Mouse (Mus musculus) left cerebral cortex, postnatal 14 days (tissue): ENCODE data around the gene Cfd. TPM values are rescaled to one million over a fixed set of nuclear protein-coding genes. Genes with fewer than 3 reads are reported as not detected.
A peak's percentile ranks its signal among the peaks of the same experiment; 100 is the strongest.
"Not testable (repeated sequence)": the region's sequence is repeated elsewhere in the genome, so short reads cannot be mapped to it uniquely, and the experiment has no call there.

ENCODE experiments used
- DNase-seq, 2 experiments: peaks; one replicate each; pipeline ENCODE4 v3.0.0; 2021 to 2022; ENCODE audit warnings: low spot score in 2 of 2, mixed read lengths in 1 of 2
- intact Hi-C: fragments of 180-260 bp; cut with DNase I; formaldehyde crosslinking; loops from one replicate; pipeline ENCODE4 v1.15.1; 2025
- total RNA-seq, 2 experiments: library from RNA; stranded (reverse); gene quantifications; 2 replicates each; pipeline ENCODE4 v1.2.3; 2021

Gene Cfd
- total RNA-seq, 2 experiments from 2014 or later: not detected

- DNase-seq: peak; percentile 84 to 86
- intact Hi-C loops: loop anchor here (2.0 to 5.0 kb wide), 3 partner anchors 41 to 75 kb away; no protein-coding TSS in a partner anchor
These were observed 7.2 kb upstream of the Cfd start for GRCm38 (mm10) chr10:79883297-79884084.

- intact Hi-C loops: loop anchor here (5.0 kb wide), 1 partner anchor 52 kb away; no protein-coding TSS in a partner anchor
- DNase-seq: no peak
These were observed 6.2 kb upstream of the Cfd start for GRCm38 (mm10) chr10:79884446-79884845.

GRCm38 (mm10) chr10:79884938-79885337 lies 5.7 kb upstream of the Cfd start:
- intact Hi-C loops: loop anchor here (5.0 kb wide), 1 partner anchor 53 kb away; no protein-coding TSS in a partner anchor
- not testable (repeated sequence) for DNase-seq

- no peak for DNase-seq
- intact Hi-C loops: no loop called here
These were observed 4.6 kb upstream of the Cfd start, which contains the start of gene Elane for GRCm38 (mm10) chr10:79886054-79886453. Gene Elane (plus strand): TSS chr10:79886247.

GRCm38 (mm10) chr10:79886611-79887010 lies 4.0 kb upstream of the Cfd start:
- intact Hi-C loops: no loop called here
- no peak for DNase-seq

- intact Hi-C loops: no loop called here
- no peak for DNase-seq
These were observed 1.3 kb upstream of the Cfd start for GRCm38 (mm10) chr10:79889386-79889785.

- intact Hi-C loops: loop anchor here (2.0 kb wide), 1 partner anchor 30 kb away; no protein-coding TSS in a partner anchor
These were observed 1.9 kb downstream of the Cfd start for GRCm38 (mm10) chr10:79892451-79893118.

GRCm38 (mm10) chr10:79896306-79896705 lies 5.7 kb downstream of the Cfd start:
- no peak for DNase-seq
- intact Hi-C loops: no loop called here

More at GRCm38 (mm10) chr10:79892451-79893118, 1.9 kb downstream of the Cfd start:
- peak; percentile 76 to 86 for DNase-seq

- no peak for DNase-seq
- intact Hi-C loops: no loop called here
These were observed 6.2 kb downstream of the Cfd start for GRCm38 (mm10) chr10:79896814-79897213.

GRCm38 (mm10) chr10:79897316-79898245 lies 6.9 kb downstream of the Cfd start:
- intact Hi-C loops: no loop called here
- no peak for DNase-seq

GRCm38 (mm10) chr10:79900951-79901410 lies 10.3 kb downstream of the Cfd start:
- intact Hi-C loops: no loop called here
- DNase-seq: peak; percentile 71 to 92

GRCm38 (mm10) chr10:79906712-79907111 lies 16.1 kb downstream of the Cfd start:
- no peak for DNase-seq
- intact Hi-C loops: no loop called here

- no peak for DNase-seq
- intact Hi-C loops: no loop called here
These were observed 16.8 kb downstream of the Cfd start for GRCm38 (mm10) chr10:79907415-79907814.

- intact Hi-C loops: no loop called here
These were observed 17.8 kb downstream of the Cfd start, which contains the start of gene Med16 for GRCm38 (mm10) chr10:79908167-79909091. Gene Med16 (minus strand): TSS chr10:79908923.

GRCm38 (mm10) chr10:79909092-79909922 lies 18.7 kb downstream of the Cfd start:
- peak; percentile 65 to 84 for DNase-seq
- intact Hi-C loops: no loop called here

More at GRCm38 (mm10) chr10:79908167-79909091, 17.8 kb downstream of the Cfd start, which contains the start of gene Med16:
- DNase-seq: peak; percentile 92

- intact Hi-C loops: no loop called here
- DNase-seq: no peak
These were observed 19.9 kb downstream of the Cfd start, which contains the start of gene Gm26602 for GRCm38 (mm10) chr10:79910556-79910955. Gene Gm26602 (plus strand): TSS chr10:79910856.

- intact Hi-C loops: no loop called here
- DNase-seq: no peak
These were observed 21.8 kb downstream of the Cfd start for GRCm38 (mm10) chr10:79912412-79912811.
